Mouse (Mus musculus): ENCODE results near the gene Clca3a1.

Clca3a1 gene

GRCm38 (mm10) chr3:144681542-144681941, 79.2 kb downstream of the Clca3a1 start:
- no peak for DNase-seq (ENCODE audit: low read depth, low spot score)

- no peak for DNase-seq (ENCODE audit: low read depth, low spot score)
These were observed 81.0 kb downstream of the Clca3a1 start for GRCm38 (mm10) chr3:144679701-144680159.

All from brain, embryonic 18.5 days (tissue).